Mouse (Mus musculus) megakaryocyte, embryonic 14.5 days (primary cell): ENCODE data around the gene Lrp11.

ENCODE experiments used
- FLI1 ChIP-seq: IDR thresholded peaks from 2 replicates; pipeline ENCODE4 v1.6.1; 2012; ENCODE audit warnings: low read length, inconsistent platforms, mixed read lengths
- GATA1 ChIP-seq: IDR thresholded peaks from 3 replicates; pipeline ENCODE4 v1.6.1; 2012; ENCODE audit warnings: mixed read lengths, low read length, inconsistent platforms, borderline replicate concordance

DNA sequence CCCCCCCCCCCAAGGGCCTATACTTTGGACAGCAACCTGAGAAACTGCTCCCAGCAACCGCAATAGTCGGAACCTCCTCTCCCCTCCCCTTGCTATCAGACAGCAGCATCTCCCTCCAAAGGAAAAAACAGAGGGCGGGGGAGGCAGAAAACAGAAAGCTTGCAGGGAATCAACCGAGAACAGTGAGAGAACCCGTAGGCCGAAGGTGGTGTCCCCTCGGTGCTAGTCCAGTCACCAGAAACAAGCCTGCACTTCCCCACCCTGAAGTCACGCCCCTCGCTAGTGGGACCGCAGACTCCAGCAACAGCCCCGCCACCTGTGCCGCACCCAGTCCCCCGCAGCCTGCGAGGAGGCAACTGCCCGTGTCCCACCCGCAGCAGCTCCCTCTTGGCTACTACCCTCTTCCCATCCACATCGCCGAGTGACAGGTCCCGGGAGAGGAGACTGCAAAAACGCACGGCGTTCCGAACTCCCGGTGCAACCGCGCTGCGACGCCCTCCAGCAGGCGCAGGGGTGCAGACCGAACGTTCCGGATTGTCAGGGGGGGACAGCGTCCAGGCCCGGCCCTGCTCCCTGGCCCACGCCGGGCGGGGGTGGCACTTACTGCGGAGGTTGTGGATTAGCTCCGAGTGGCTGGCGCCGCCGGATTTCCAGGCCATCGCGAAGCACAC lies 73.0 kb downstream of the Lrp11 start:
- TF ChIP-seq GATA1 (no peak; the same call in 2 of the 3 replicates), FLI1 (no peak)
